Mouse (Mus musculus) kidney, embryonic 14.5 days (tissue): ENCODE results near the gene Kcnj12. TPM values are rescaled to one million over a fixed set of nuclear protein-coding genes. Genes with fewer than 3 reads are reported as not detected.

ENCODE experiments used
- ATAC-seq: fragments of 200-750 bp; cut with Nextera tagmentation; 2 replicates; pipeline ENCODE4 v1.8.0; 2017; ENCODE audit warnings: moderate number of reproducible peaks, mild to moderate bottlenecking, moderate TSS enrichment, moderate library complexity; ENCODE audit not compliant: low FRiP score, low TSS enrichment
- H3K27ac ChIP-seq: fragments of 300-500 bp; sonication (generic); 2 replicates; pipeline ENCODE4 v1.5.1; 2014; ENCODE audit warnings: low read depth, mild to moderate bottlenecking, low read length, moderate library complexity, mixed read lengths
- H3K27me3 ChIP-seq: fragments of 300-500 bp; sonication (generic); 2 replicates; pipeline ENCODE4 v1.6.1; 2014; ENCODE audit warnings: mild to moderate bottlenecking, low read length; ENCODE audit not compliant: control insufficient read depth, insufficient read depth
- H3K36me3 ChIP-seq: fragments of 300-500 bp; sonication (generic); 2 replicates; pipeline ENCODE4 v1.6.1; 2014; ENCODE audit warnings: low read length, mixed read lengths; ENCODE audit not compliant: control insufficient read depth, insufficient read depth
- H3K4me1 ChIP-seq: fragments of 300-500 bp; sonication (generic); 2 replicates; pipeline ENCODE4 v1.6.1; 2014; ENCODE audit warnings: low read length, mixed read lengths; ENCODE audit not compliant: control insufficient read depth, insufficient read depth
- H3K4me2 ChIP-seq: fragments of 300-500 bp; sonication (generic); replicated peaks from 2 replicates; pipeline ENCODE4 v1.6.1; 2014; ENCODE audit warnings: low read depth, mild to moderate bottlenecking, low read length
- H3K4me3 ChIP-seq: fragments of 300-500 bp; sonication (generic); 2 replicates; pipeline ENCODE4 v1.5.1; 2014; ENCODE audit warnings: mild to moderate bottlenecking, low read length
- H3K9ac ChIP-seq: fragments of 300-500 bp; sonication (generic); 2 replicates; pipeline ENCODE4 v1.6.1; 2014; ENCODE audit warnings: low read depth, mild to moderate bottlenecking, low read length, moderate library complexity
- H3K9me3 ChIP-seq: fragments of 300-500 bp; sonication (generic); 2 replicates; pipeline ENCODE4 v1.6.1; 2016; ENCODE audit warnings: low read length; ENCODE audit not compliant: control insufficient read depth
- WGBS: fragments of 180-500 bp; shearing (Covaris S2); extraction: QIAGEN DNeasy Blood & Tissue Kit; methylation state at CpG from one replicate; pipeline ENCODE4 v1.1.7; 2014; 5-methylcytosine and 5-hydroxymethylcytosine counted together
- polyA plus RNA-seq: library from polyadenylated mRNA; unstranded; fragments of >200 nt; fragmentation: Nextera tagmentation; extraction: Ambion mirVana; gene quantifications from 2 replicates; pipeline ENCODE4 v1.2.1, GENCODE M21; 2014

Kcnj12 gene
- polyA plus RNA-seq, 1 experiment from 2014 or later = 0.32 TPM

GRCm38 (mm10) chr11:61029116-61029740 is 6.9 kb downstream of the Kcnj12 start:
- H3K4me2 ChIP-seq = no peak overlapping the region
- no peak overlapping the region for H3K27ac ChIP-seq
- WGBS = 33% methylated on average over 4 of the region's 4 CpGs
- H3K36me3 ChIP-seq = no peaks in the 10 kb centered on the region
- H3K4me1 ChIP-seq = peaks cover 10% of the 10 kb centered on the region; the same call in 1 of the 2 replicates
- ATAC-seq = no peak
- H3K27me3 ChIP-seq = peaks cover 18% of the 10 kb centered on the region
- H3K9me3 ChIP-seq = no peaks in the 10 kb centered on the region
- no peak overlapping the region for H3K9ac ChIP-seq
- H3K4me3 ChIP-seq = no peak overlapping the region

DNA sequence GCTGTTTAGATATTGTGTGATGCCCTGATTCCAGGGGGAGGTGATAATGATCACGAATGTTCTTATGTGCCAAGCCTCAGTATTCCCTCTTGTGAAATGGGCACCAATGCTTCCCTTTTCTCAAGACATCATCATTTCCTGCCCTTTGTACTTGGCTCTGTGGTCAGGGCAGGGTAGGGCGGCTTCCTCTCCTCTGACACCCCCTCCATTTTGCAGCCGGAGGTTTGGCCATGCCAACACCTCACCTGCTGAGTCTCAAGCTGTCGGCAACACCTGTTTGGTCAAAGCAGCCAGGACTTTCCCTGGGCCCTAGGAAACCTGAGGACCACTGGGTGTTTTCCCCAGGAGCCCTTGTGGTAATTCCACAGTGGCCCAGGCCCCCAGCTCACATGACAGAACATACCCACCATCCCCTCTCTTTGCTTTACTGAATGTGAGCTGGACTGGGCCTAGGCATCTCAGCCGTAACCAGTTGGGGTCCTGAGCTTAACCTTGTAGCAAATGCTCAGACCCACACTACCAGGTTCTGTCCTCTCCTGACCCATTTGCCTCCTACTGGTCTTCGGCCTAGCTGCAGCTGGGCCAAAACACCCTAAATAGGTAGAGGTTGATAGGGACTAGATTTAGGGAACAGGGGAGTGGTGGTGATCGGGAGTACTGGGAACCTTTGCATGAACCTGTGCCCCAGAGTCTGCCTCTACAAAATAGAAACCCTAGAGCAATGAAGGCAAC is 7.7 kb downstream of the Kcnj12 start:
- H3K9ac ChIP-seq = no peak overlapping the region
- WGBS = 91% methylated on average over 7 of the region's 7 CpGs
- H3K36me3 ChIP-seq = no peaks in the 10 kb centered on the region
- H3K4me2 ChIP-seq = no peak overlapping the region
- no peaks in the 10 kb centered on the region for H3K9me3 ChIP-seq
- H3K4me1 ChIP-seq = peaks cover 10% of the 10 kb centered on the region; the same call in 1 of the 2 replicates
- peaks cover 10% of the 10 kb centered on the region; the same call in 1 of the 2 replicates for H3K27me3 ChIP-seq
- H3K27ac ChIP-seq = no peak overlapping the region
- no peak overlapping the region for H3K4me3 ChIP-seq
- no peak for ATAC-seq

DNA sequence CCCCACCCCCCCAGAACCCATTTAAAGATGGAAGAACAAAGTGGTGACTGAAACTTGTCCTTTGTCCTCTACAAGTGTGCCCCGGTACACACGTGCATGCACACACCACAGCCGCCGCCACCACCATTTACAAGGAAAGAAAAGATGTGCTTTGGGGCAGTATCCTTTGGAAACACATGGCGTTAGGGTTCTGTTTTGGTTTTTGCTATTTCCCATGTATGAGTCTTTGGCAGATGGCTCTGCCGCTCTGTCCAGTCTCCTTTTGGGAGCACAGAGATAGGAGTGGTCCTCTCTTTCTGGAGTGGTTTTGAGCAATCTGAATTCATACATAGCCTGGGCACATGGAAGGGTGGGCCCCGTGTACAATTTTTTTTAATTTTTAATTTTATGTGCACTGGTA is 8.8 kb downstream of the Kcnj12 start:
- Histone ChIP-seq H3K4me3 (no peak overlapping the region), H3K4me2 (no peak overlapping the region), H3K27me3 (no peaks in the 10 kb centered on the region), H3K27ac (no peak overlapping the region), H3K4me1 (peaks cover 10% of the 10 kb centered on the region; the same call in 1 of the 2 replicates), H3K9me3 (no peaks in the 10 kb centered on the region), H3K36me3 (no peaks in the 10 kb centered on the region), H3K9ac (no peak overlapping the region)
- no peak for ATAC-seq
- 95% methylated on average over 7 of the region's 7 CpGs for WGBS

- no peaks in the 10 kb centered on the region for H3K27me3 ChIP-seq
- ATAC-seq = no peak
- no peaks in the 10 kb centered on the region for H3K9me3 ChIP-seq
- no peak overlapping the region for H3K4me2 ChIP-seq
- no peak overlapping the region for H3K27ac ChIP-seq
- H3K36me3 ChIP-seq = no peaks in the 10 kb centered on the region
- H3K9ac ChIP-seq = no peak overlapping the region
- WGBS = 83% methylated on average over 5 of the region's 5 CpGs
- no peak overlapping the region for H3K4me3 ChIP-seq
- peaks cover 10% of the 10 kb centered on the region; the same call in 1 of the 2 replicates for H3K4me1 ChIP-seq
These were observed 9.5 kb downstream of the Kcnj12 start for GRCm38 (mm10) chr11:61031658-61032445.

DNA sequence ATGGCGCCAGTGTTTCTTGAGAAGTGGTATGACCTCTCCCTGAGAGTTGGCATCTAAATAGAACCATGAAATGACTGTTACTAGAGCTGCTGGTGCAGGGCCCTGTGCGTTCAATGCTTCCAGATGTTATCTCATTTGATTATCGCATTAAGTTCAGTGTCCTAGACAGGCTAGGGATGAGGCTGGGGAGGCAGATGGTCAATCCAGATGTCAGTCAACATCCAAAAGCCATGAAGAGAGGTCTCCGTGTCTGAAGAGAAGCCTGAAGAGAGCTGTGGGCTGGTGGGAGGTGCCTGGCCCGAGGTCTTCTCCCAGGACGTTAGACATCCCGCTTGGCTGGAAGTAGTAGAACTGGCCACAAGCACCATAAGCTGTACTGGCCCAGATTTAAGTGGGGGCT is 10.1 kb downstream of the Kcnj12 start:
- H3K4me1 ChIP-seq = peaks cover 10% of the 10 kb centered on the region; the same call in 1 of the 2 replicates
- H3K9me3 ChIP-seq = no peaks in the 10 kb centered on the region
- no peaks in the 10 kb centered on the region for H3K36me3 ChIP-seq
- 78% methylated on average over 7 of the region's 7 CpGs for WGBS
- no peak for ATAC-seq
- no peak overlapping the region for H3K4me3 ChIP-seq
- no peak overlapping the region for H3K4me2 ChIP-seq
- H3K27ac ChIP-seq = no peak overlapping the region
- no peaks in the 10 kb centered on the region for H3K27me3 ChIP-seq
- no peak overlapping the region for H3K9ac ChIP-seq

DNA sequence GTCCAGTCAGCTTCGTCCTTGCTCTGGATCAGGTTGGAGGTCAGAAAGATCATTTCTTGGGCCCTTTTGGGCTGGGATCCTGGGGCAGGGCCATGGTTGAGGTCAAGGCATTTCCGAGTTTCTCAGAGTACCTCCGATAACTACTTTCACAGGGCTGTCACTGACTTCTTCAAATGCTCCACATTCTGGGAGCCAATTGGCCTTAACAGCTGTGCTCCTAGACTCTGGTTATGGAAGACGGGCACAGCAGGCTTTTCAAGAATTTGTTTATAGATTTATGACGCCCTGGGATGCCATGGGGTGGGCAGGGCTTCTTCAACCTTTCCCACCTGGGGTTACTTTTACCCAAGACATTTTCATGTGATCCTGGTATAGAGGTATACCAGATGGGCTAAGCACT is 10.8 kb downstream of the Kcnj12 start:
- no peaks in the 10 kb centered on the region for H3K27me3 ChIP-seq
- 72% methylated on average over 5 of the region's 5 CpGs for WGBS
- peaks cover 5% of the 10 kb centered on the region; the same call in 1 of the 2 replicates for H3K4me1 ChIP-seq
- no peaks in the 10 kb centered on the region for H3K9me3 ChIP-seq
- H3K4me3 ChIP-seq = no peak overlapping the region
- no peak overlapping the region for H3K9ac ChIP-seq
- no peak overlapping the region for H3K4me2 ChIP-seq
- no peak for ATAC-seq
- no peak overlapping the region for H3K27ac ChIP-seq
- H3K36me3 ChIP-seq = no peaks in the 10 kb centered on the region

- 95% methylated on average over 9 of the region's 9 CpGs for WGBS
- H3K4me2 ChIP-seq = no peak overlapping the region
These were observed 14.3 kb downstream of the Kcnj12 start for GRCm38 (mm10) chr11:61036639-61037038.

GRCm38 (mm10) chr11:61038277-61038782 is 16.0 kb downstream of the Kcnj12 start:
- Histone ChIP-seq H3K9ac (no peak overlapping the region), H3K27me3 (no peaks in the 10 kb centered on the region), H3K4me3 (no peak overlapping the region), H3K9me3 (no peaks in the 10 kb centered on the region), H3K27ac (no peak overlapping the region), H3K36me3 (no peaks in the 10 kb centered on the region), H3K4me2 (no peak overlapping the region), H3K4me1 (0 out of 2 replicates have a peak, but pooled peaks cover 4% of the 10 kb centered on the region)
- ATAC-seq = no peak
- 69% methylated on average over 9 of the region's 9 CpGs for WGBS

More at GRCm38 (mm10) chr11:61036639-61037038, 14.3 kb downstream of the Kcnj12 start:
- H3K4me3 ChIP-seq = no peak overlapping the region
- H3K4me1 ChIP-seq = no peaks in the 10 kb centered on the region
- no peaks in the 10 kb centered on the region for H3K27me3 ChIP-seq
- no peaks in the 10 kb centered on the region for H3K9me3 ChIP-seq
- no peak for ATAC-seq
- H3K9ac ChIP-seq = no peak overlapping the region
- H3K27ac ChIP-seq = no peak overlapping the region
- H3K36me3 ChIP-seq = no peaks in the 10 kb centered on the region
